ENCODE assay signal across 9 mouse cellular contexts in genomic region chr3:100440009-100440408, GRCm38 (mm10). TPM values are rescaled to one million over a fixed set of nuclear protein-coding genes. Genes with fewer than 3 reads are reported as not detected.
DNase-seq lines count a peak whose midpoint lies in the region; ATAC-seq lines count a peak whose summit lies in the region.
"Had no signal": no experiment of that assay in that cellular context is flagged by ENCODE, and none has a peak within 500 bp of the region (broad histone marks: within the 10 kb centered on the region; RNA-seq: fewer than 3 reads in every experiment).

No protein-coding gene starts in this region.

- H3K9me3 ChIP-seq in liver, embryonic 13.5 days (replicated peaks): no peaks in the 10 kb centered on the region
- H3K9me3 ChIP-seq: embryonic facial prominence, embryonic 12.5 days had no signal

- DNase-seq in frontal cortex, postnatal 10 days (ENCODE audit: low spot score in 2 of 2): peak; percentile 36 to 43
- DNase-seq in frontal cortex, postnatal 36 days (ENCODE audit: low spot score in 2 of 2): no peak
- DNase-seq in ovary, postnatal 36 days (ENCODE audit: low spot score): peak; percentile 24
- DNase-seq in ovary, postnatal 14 days (ENCODE audit: low spot score): no peak
- peak; percentile 42 for DNase-seq in liver, embryonic 13.5 days
- DNase-seq in skeletal muscle tissue, adult 2 months (ENCODE audit: low read depth, low spot score): peak; percentile 32
- DNase-seq in layer of hippocampus, postnatal 36 days: no peak
- no peak for DNase-seq in layer of hippocampus, postnatal 25 days (ENCODE audit: extremely low spot score in 1 of 2, low spot score in 1 of 2)

- ATAC-seq in liver, embryonic 13.5 days (ENCODE audit: low read depth): no peak

- H3K4me2 ChIP-seq in liver, embryonic 13.5 days: peak overlapping the region; percentile 65
- H3K4me2 ChIP-seq: embryonic facial prominence, embryonic 12.5 days had no signal

- WGBS in liver, embryonic 13.5 days (ENCODE audit: insufficient replicate concordance): 48% methylated on average over 6 of the region's 6 CpGs

- peak overlapping the region; percentile 99 for H3K27ac ChIP-seq in liver, embryonic 13.5 days
- H3K27ac ChIP-seq: embryonic facial prominence, embryonic 12.5 days had no signal

- H3K9ac ChIP-seq in liver, embryonic 13.5 days: peak overlapping the region; percentile 77
- H3K9ac ChIP-seq: embryonic facial prominence, embryonic 12.5 days had no signal

- H3K36me3 ChIP-seq in liver, embryonic 13.5 days: no peaks in the 10 kb centered on the region
- H3K36me3 ChIP-seq: embryonic facial prominence, embryonic 12.5 days had no signal

- peaks cover 76% of the 10 kb centered on the region for H3K4me1 ChIP-seq in liver, embryonic 13.5 days (replicated peaks)
- H3K4me1 ChIP-seq: embryonic facial prominence, embryonic 12.5 days had no signal

- no peak overlapping the region for H3K4me3 ChIP-seq in liver, embryonic 13.5 days (replicated peaks)
- H3K4me3 ChIP-seq: embryonic facial prominence, embryonic 12.5 days had no signal

- H3K27me3 ChIP-seq in liver, embryonic 13.5 days: no peaks in the 10 kb centered on the region
- H3K27me3 ChIP-seq: embryonic facial prominence, embryonic 12.5 days had no signal

RNA-seq across cellular contexts. Expression of gene Tent5c, which starts 49.1 kb away (rescaled TPM):
- polyA plus RNA-seq in liver, embryonic 13.5 days (2015; fragmentation: Nextera tagmentation; extraction: Ambion mirVana): 63.7 and 76.5 TPM in 2 replicates
- total RNA-seq in layer of hippocampus, postnatal 36 days (2021): 1 to 10 TPM; 2.2 to 2.4 TPM
- 1 to 10 TPM; 2.6 to 3.2 TPM for total RNA-seq in layer of hippocampus, postnatal 25 days (2021)

Comparison
In these comparisons a context has a peak if more than half of its experiments do, and no peak if none do; other contexts are left out.
1. DNase-seq: peak in frontal cortex, postnatal 10 days (2 of 2), ovary, postnatal 36 days (single experiment), liver, embryonic 13.5 days (single experiment) and skeletal muscle tissue, adult 2 months (single experiment); none in frontal cortex, postnatal 36 days (0 of 2), ovary, postnatal 14 days (single experiment), layer of hippocampus, postnatal 36 days (0 of 2) and layer of hippocampus, postnatal 25 days (0 of 2).